Mouse (Mus musculus) duodenum, adult 2 months (tissue): ENCODE results near the gene Zfp318. TPM values are rescaled to one million over a fixed set of nuclear protein-coding genes. Genes with fewer than 3 reads are reported as not detected.

Source experiments
- polyA plus RNA-seq: library from polyadenylated mRNA; depleted of rRNA; stranded (reverse); fragments of >200 nt; gene quantifications from 2 replicates; pipeline ENCODE4 v1.2.3, GENCODE M21; 2012; ENCODE audit warnings: low replicate concordance; rRNA removed

Gene Zfp318
- 1.4 and 3.3 TPM in 2 replicates for polyA plus RNA-seq

DNA sequence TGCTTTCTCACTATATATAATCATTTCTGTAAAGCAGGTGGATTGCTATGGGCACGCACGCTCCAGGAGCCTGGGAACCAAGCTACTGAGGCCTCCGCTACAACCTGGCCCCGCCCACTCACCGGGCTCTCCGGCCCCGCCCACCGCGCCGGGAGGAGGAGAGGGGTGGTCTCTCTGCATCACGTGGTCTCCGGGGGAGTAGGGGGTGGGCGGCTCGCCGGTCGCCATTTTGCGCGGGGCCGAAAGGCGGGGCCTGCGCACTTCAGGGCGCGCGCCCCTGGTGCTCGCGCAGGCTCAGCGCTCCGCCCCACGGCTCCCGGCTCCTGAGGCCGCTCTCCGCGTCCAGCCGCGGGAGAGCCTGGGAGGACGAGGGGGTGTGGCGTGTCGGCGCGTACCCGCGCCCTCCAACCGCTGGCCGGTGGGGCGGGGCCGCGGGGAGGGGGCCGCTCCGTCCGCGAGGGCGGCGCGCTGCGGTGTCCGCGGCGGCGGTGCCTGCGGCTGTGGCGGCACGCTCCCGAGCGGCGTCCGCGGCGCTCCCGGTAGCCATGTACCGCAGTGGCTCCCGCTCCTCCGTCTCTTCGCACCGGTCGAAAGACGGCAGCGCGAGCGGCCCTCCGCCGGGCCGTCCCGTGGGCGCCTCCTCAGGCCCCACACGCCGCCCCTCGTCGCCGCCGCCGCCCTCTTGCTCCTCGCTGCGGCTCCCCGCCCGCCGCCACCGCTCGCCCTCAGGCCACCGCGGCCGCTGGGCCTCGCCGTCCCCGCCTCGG, at the start of gene Zfp318:
Zfp318 (plus strand) TSS at position 438 of the 767 bp plus-strand sequence.

DNA sequence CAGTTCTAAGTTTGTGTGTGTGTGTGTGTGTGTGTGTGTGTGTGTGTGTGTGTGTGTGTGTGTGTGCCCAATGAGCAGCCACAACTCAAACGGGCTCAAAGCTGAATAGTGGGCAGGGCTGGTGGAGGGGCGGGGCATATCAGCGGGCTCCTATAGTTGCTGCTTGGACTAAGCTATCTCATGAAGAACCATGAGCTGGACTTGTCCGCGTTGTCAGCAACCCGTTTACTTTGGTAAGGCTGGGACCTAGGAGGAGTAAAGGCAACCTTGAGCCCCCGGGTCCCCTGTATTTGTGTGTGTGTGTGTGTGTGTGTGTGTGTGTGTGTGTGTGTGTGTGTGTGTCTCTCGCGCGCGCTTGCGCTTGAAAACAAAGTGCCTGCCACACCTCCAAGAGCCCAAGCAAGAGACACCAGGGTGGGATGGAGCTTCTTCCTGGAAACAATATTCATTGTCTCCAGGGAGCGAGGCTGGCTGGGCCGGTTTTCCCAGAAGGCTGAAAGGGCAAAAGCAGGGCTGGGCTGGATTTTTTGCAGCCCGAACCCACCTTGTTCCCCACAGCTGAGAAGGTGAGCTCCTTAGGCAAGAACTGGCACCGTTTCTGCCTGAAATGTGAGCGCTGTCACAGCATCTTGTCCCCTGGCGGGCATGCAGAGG, 45.4 kb downstream of the Zfp318 start, which contains the start of gene Crip3:
Crip3 (plus strand) TSS at position 166 of the 654 bp plus-strand sequence.

DNA sequence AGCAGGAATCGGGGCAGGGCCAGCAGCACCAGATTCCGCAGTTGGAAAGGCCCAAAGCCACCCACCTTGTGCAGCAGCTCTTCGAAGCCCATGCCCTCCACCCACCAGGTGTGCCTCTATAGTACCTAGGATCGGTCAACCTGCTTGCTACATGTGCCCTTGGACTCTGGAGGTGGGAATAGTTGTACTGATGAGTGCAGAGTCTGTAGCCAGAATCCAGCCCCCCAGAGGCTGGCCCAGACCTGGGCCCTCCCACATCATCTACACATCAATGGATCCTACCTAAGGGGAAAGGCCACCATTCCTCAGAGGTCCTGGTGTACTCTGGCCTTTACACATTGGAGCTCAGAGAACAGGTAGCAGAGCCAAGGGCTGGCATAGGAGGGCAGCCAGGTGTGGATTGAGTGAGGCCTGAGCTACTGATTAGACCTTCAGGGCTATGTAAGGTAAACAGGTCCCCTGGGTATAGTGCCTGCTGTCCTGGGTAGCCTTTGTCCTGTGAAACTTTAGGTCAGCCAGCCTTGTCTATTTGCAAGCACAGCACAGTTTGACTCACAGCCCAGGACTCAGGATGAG, 54.9 kb downstream of the Zfp318 start, which contains the start of gene Slc22a7:
Slc22a7 (minus strand) TSS at position 160 of the 576 bp plus-strand sequence.

Other genes starting within 250 kb of the Zfp318 start
- gene Rsph9, start 239.5 kb upstream of the Zfp318 start, polyA plus RNA-seq, result 2.2 and 4.9 TPM in 2 replicates
- gene Mad2l1bp, start 230.2 kb upstream of the Zfp318 start, polyA plus RNA-seq, result 12.1 and 19.8 TPM in 2 replicates
- gene Gtpbp2, start 222.7 kb upstream of the Zfp318 start, polyA plus RNA-seq, result 93.2 and 135 TPM in 2 replicates
- 0.92 and 1.5 TPM in 2 replicates for gene Polh, start 181.1 kb upstream of the Zfp318 start, polyA plus RNA-seq
- gene Xpo5, start 180.9 kb upstream of the Zfp318 start, polyA plus RNA-seq, result 5.5 and 7.3 TPM in 2 replicates
- 19.3 and 22.3 TPM in 2 replicates for gene Polr1c, start 135.7 kb upstream of the Zfp318 start, polyA plus RNA-seq
- gene Yipf3, start 135.7 kb upstream of the Zfp318 start, polyA plus RNA-seq, result 255 and 304 TPM in 2 replicates
- 1.0 and 2.1 TPM in 2 replicates for gene Lrrc73, start 130.2 kb upstream of the Zfp318 start, polyA plus RNA-seq
- gene Tjap1, start 100.7 kb upstream of the Zfp318 start, polyA plus RNA-seq, result 85.8 and 90.0 TPM in 2 replicates
- 0.48 and 0.71 TPM in 2 replicates for gene Dlk2, start 86.3 kb upstream of the Zfp318 start, polyA plus RNA-seq
- 38.3 and 51.7 TPM in 2 replicates for gene Abcc10, start 55.4 kb upstream of the Zfp318 start, polyA plus RNA-seq
- gene Crip3, start 45.2 kb downstream of the Zfp318 start, polyA plus RNA-seq, result 0.50 and 0.51 TPM in 2 replicates
- gene Slc22a7, start 54.7 kb downstream of the Zfp318 start, polyA plus RNA-seq, result not detected in 2 replicates
- 0.14 and 0.37 TPM in 2 replicates for gene Ttbk1, start 103.9 kb downstream of the Zfp318 start, polyA plus RNA-seq
- 2.9 and 3.5 TPM in 2 replicates for gene Dnph1, start 113.0 kb downstream of the Zfp318 start, polyA plus RNA-seq
- gene Cul9, start 162.7 kb downstream of the Zfp318 start, polyA plus RNA-seq, result 5.4 and 7.1 TPM in 2 replicates
- gene Srf, start 172.4 kb downstream of the Zfp318 start, polyA plus RNA-seq, result 147 and 180 TPM in 2 replicates
- gene Ptk7, start 245.8 kb downstream of the Zfp318 start, polyA plus RNA-seq, result 4.7 and 6.5 TPM in 2 replicates